Mouse (Mus musculus) mouse trophoblast stem cell (cell line): ENCODE measurements around the gene Stk11.
"Not testable (repeated sequence)": the region's sequence is repeated elsewhere in the genome, so short reads cannot be mapped to it uniquely, and the experiment has no call there.

Experiments
- in situ Hi-C, 2 experiments: fragments of 300-500 bp; cut with MseI, MboI; formaldehyde crosslinking; loops; 2 replicates in 1 of 2; 3 replicates in 1 of 2; pipeline ENCODE4 v1.15.1; 2025

The Stk11 gene

DNA sequence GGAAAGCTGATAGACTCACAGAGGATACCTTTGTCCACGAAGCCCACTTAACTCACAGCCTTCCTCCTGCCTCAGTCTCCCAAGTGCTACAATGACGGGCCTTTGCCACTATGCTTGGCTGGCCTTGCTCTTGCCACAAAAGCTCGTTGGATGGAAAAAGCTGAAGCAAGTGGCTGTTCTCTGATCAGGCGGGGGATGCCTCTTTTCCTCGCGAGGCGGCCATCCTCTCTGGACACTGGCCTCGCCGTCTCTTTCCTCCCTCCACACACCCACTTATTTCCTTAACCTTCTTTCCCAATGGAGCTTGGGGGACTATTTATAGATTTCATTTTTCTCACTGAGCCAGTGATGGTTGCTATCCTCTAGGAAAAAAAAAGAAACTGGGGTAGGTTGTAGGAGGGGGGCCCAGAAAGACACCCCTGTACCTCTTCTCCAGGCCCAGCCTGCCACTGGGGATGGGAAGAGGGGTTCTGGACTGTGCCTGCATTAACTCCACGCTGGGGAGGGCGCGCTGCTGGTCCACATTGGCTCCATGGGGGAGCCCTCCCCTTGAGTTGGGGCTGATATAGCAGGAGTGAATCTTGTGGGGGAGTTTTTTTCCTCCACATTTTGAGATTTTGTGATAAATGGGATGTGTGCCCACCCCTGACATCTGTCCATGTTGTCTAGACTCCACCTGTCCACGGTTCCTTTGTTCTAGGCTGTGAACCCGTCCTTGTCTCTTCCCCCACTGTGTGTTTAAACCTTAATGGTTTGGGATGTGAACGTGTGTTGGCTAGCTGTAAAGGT, 41.7 kb downstream of the Stk11 start:
- in situ Hi-C loops = no loop called here

DNA sequence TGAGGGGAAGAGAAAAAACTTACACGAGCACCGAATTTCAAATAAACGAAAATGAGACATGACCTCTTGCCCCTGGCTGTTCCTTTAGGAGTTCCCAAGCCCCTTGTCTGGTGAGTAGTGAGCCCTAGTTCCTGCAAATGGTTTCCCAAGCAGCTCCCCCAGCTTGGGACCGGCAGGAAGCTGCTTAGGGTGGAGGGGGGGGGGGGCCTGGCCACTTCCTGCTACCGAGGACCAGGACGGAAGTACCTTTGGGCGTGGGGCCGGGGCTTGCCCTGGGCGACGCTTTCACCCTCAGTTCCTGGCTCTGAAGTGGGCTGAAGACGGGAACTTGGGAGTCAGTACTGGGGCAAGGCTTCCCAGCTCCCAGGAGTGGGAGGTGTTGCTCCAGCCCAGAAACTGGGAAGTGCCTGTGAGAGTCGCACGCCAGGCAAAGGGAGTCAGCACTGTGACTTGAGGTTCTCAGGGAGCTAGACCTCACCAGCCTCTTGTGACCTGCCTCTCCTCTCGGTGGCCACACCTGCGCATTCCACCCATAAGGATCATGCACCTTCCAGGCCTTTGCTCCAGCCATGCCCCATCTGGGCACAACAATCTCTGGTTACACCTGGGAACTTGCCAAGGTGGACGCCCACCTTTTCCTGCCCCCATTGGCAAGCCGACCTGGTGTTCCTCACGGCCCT, 42.8 kb downstream of the Stk11 start:
- in situ Hi-C loops = no loop called here

DNA sequence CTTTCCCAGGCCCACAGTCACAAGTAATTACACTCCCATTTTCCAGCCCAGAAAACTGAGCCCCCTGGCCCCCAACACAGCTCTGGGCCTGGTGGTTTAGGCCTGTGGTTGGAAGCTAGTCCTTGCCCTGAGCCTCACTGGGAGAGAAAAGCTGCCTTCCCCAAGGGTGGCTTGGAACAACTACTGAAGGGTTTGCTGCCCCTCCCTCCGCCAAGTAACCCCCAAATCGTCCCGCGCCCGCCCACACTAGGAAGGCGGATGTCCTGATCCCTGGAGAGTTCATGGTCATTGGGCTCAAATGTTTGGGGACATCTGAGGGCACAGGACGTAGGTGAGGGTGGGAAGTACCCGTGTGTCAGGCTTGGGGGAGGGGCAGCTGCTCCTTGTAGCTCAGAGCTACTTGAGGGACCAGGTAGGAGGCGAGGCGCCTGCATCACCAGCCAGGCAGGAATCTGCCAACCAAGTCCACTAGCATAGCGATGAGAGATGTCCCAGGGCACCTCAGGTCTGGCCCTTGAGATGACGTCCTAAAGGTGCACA, 43.5 kb downstream of the Stk11 start:
- in situ Hi-C loops = no loop called here

DNA sequence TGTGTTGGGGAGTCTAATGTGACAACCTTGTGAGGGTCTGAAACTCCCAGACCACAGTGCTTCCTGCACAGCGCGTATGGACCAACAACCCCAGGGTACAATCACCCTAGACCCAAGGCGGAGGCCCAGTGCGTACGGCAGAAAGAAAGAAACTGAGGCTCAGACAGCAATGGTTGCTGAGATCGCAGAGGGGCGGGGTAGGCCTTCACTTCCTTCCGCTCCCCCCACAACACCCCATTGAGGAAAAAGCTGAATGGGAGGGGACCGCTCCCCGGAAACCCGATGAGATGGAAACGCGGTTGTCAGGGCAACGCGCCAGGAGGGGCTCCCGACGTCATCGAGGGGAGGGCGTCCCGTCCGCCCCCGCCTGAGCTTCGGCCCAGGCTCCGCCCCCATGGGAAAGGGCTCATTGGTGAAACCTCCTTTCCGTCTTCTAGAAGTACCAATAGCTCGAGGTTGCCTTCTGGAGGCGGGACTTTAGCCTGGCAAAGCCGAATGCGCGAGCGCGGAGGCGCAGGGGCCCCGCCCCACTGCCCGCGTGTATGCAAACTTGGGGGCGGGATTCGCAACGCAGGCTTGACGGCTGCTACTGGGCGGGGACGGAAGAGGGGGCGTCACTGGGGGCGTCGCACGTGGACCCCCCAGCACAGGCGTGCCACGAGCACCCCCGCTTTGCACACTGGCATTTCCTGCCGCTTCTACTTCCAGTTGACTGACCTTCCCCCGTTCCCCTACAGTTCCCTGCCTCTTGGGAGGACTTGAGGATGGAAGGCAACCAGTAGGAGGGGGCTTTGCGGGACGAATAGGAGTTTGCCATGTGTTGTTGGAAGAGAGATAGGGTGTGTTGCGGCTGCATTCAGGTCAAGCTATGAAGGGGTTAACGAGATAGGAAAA, 44.2 kb downstream of the Stk11 start:
- in situ Hi-C loops = no loop called here

DNA sequence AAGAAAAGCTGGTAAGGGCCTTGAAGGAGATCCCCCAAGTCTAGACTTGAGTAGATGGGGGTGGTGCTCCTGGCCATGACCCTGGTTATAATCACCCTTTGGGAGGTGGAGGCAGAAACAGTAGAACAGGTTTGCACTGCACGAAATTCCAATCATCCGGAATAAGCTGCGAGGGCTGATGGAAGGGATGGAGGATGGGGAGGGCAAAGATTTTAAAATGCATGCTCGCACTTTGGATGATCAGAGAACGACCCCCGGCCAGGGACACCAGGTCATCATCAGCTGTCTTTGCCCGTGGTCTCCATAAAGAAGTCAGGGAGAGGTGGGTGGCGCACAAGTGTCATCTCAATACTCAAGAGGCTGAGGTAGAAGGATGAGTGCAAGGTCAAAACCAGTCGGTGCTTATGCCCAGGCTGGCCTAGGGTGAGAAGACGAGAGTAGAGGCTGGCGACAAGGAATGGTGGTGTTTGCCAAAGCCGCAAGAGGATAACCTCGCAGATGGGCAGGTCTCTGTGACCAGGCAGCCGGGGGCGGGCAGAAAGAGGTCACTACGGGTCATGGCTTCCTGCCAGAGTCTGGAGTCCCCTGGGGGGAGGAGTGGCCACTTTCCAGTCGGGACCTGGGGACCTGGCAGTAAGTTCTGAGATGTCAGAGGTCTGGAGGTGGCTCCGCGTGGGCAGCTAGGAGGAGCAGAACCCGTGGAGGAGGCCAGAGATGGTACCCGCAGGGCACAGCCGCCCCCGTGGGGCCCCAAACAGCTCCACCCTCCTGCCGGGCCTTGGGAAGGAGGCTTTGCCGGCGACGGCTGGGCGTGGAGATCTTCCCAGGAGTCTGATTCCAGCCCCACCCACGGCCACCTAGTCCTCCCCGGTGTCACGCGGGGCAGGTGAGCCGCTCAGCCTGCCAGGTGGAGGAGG, 45.1 kb downstream of the Stk11 start:
- in situ Hi-C loops = no loop called here

DNA sequence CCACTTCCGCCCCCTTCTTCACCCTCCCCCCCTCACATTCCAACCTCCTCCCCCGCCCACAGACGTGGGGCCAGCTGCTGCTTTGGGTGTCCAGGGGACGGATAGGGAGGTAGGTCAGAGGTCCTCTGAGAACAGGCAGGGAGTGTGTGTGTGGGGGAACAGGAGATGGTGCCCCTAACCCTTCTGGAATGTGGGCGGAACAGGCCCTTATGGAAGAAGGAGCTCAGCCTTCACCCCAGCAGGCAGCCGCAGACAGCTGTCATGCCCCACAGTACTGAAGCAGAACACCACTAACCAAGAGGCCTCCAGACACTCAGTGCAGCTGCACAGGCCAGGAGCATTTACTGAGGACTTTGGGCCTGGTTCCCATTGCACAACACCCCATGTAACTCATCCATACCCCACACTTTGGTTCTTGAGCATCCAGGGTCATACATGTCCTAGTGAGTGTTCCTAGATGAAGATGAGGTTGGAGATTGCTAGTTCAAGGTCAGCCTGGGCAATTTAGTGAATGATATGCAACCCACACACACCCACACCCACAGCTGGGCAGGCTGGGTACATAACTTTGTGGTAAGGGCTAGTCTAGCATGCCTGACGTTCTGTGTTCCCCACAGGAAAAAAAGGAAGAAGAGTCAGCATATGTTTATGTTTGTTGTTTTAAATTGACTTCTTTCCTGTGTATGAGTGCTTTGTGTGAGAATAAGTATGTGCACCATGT, 46.1 kb downstream of the Stk11 start:
- in situ Hi-C loops = no loop called here

DNA sequence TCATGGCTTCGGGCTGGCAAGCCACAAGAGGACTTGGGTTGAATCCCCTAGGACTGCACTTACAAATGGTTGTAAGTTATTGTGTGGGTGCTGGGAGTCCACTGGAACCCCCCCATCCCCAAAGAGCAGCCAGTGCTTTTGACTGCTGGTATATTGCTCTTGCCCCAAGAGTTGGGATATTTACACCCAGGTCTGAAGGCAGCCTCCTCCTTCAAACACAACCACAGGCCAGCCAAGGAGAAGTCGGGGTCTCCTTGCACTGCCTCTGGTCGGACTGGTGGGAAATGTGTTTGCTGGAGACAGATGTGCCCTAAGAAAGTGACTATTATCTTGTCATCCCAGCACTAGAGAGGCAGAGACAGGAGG, 46.6 kb downstream of the Stk11 start:
- in situ Hi-C loops = no loop called here

DNA sequence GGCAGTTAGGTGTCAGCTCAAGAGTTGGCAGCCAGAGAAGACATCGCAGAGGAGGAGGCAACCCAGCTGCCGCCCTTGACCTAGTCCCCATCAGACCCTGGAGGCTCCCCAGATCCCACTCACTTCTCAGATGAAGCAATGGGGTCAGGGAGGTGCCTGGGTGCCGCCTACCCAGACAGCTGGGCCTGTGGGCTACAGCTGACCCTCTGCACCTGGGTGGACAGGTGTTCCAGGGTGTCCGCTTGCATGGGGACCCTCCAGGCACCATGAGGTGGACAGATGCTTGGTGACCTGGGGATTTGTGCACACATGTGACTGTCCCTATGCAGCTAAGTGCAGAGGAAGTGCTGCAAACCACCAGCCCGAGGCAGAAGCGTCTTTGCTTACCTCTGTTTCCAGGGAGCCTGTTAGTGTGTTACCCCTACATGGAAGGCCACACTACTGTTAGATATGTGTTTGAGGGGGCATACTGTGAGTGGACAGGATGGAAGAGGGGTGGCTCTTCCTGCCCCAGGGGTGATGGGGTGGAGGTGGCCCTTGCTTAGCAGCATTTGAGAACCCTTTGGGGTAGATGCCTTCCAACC, 47.2 kb downstream of the Stk11 start:
- in situ Hi-C loops = no loop called here

DNA sequence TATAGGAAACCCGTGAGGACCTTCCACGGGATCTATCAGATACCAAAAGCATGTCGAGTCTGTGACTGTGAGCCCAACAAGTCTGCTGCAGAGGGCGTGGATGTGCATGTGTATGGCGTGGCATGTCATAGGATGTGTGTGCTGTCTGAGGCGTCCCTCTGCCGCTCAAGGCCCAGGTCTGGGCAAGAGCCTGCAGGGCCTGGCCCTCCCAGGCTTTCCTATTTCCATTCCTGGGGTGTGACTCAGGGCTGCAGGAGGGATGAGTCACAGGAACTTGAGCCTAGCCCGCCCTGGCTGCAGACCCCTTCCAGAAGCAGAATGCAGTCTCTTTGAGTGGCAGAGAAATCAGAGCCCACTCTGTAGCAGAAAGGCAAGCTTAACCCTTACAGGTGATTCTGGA, 48.1 kb downstream of the Stk11 start:
- in situ Hi-C loops = no loop called here

DNA sequence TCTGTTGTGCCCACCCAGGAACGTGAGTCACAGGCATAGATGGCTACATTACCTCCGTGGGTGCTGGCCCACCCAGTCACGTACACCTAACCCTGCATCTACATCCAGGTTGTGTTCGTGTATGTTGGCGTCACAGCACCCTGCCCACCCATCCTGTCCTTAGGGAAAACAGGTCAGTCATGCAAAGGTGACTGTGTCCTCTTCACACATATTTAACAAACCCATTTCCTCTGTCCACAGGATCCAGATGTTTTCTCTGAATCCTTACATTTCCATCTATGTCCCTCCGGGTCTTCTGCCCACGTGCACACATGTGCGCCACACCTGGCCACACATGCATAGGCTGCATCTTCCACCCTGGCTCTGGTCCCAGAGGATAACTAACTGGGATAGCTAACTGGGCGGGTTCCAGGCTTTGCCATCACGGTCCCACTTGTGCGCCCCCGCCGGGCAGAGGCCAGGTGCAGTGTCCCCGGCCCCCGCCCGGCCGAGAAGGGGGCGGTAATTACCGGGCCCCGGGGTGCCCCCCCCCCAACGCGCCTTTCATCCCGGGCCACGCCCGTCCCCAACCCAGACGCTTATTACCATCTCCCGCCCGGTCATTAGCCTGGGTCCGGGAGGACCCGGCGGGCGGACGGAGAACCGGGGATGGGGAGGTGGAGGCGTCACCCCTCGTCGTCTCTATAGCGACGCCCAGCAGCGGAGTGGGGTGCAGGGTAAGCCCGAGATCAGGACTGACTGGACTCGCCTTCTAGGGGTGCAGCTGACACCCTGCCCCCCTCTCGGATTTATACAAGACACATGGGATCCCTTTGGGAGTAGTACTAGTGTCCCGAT, 48.8 kb downstream of the Stk11 start:
- in situ Hi-C loops = no loop called here

DNA sequence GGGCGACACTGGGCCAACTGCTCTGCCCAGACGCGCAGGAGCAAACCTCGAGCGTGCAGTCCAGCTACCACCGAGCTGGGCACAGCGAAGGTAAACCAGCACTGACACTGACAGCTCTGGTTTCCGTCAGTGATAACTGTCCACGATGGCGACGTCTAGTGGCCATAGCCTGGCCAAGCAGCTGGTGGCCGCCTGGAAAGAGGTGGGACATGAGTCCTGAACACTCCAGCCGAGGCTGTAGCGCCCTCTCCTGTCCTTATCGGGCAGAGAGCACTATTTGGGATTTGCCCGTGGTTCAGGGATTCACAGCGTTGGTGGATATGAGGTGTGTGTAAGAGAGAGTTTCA, 49.4 kb downstream of the Stk11 start:
- in situ Hi-C loops = no loop called here

DNA sequence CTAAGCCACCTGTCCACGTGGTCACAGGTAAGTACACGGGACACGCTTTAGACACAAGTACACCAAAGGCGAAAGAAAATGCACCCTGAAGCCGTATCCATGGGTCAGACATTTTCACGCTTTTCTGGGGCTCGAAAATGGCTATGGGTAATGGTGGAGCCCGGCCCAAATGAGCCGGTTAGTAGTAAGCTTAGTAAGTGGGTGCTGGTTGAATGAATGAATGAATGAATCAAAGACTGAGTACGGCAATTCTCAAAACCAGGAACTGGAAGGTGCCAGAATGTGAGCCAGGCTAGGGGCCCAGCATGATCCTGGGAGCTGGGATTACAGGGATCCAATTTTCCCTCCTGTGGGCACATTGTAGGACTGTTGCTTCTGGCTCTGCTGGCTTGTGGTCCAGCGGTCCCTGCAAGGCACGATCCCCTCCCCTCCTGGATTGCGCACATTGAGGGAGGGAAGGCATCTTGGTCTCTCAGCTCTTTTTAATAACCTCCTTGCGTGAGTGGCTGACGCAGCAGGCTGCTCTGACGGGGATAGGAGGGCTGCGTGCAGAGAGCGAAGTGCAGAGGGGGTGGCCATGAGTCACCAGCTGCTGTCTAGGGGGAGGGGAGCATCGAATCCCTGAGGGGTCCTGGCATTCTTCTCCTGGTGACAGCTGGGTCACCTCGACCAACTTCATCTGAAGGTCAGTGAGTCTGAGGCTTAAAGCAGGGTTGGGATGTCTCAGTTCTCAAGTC, 50.0 kb downstream of the Stk11 start, which contains the start of gene Cirbp:
Gene Cirbp, plus strand, starts transcription at position 594 of the 737 bp plus-strand sequence.
- in situ Hi-C loops = no loop called here

DNA sequence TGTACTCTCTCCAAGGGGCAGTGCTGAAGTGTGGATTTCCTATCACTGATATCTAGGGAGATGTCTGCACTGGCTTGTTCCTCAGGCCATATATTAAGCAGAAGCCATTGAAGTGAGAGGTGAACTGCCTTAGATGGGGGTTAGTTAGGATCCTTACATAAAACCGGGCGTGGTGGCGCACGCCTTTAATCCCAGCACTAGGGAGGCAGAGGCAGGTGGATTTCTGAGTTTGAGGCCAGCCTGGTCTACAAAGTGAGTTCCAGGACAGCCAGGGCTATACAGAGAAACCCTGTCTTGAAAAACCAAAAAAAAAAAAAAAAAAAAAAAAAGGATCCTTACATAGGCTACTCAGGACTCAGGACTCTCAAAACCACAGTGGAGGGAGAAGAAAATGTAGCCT, 50.5 kb downstream of the Stk11 start:
- in situ Hi-C loops = not testable (repeated sequence)

DNA sequence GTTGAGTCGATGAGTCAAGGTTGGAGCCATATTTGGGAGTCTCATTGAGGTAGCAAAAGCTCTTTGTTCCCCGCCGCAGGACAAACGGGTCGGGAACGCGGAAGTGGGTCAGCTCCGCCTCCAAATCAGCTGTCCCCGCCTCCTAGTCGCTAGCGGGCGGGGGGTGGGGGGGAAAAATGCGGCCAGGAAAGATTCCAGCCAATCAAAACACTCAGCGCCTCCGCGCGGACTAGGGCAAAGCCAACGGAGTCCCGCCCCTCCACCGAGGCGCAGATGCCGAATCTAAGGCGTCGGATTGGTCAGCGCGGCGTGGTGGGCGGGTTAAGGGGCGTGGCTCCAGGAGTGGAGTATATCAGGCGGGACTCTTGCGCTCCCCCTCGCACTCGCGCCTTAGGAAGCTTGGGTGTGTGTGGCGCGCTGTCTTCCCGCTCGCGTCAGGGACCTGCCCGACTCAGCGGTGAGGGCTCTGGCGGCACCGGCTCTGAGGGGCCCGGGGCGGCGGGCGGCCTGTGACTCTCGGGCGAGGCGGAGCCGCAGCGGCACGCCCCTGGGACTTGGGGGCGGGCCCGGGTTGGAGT, 51.9 kb downstream of the Stk11 start:
- in situ Hi-C loops = no loop called here

DNA sequence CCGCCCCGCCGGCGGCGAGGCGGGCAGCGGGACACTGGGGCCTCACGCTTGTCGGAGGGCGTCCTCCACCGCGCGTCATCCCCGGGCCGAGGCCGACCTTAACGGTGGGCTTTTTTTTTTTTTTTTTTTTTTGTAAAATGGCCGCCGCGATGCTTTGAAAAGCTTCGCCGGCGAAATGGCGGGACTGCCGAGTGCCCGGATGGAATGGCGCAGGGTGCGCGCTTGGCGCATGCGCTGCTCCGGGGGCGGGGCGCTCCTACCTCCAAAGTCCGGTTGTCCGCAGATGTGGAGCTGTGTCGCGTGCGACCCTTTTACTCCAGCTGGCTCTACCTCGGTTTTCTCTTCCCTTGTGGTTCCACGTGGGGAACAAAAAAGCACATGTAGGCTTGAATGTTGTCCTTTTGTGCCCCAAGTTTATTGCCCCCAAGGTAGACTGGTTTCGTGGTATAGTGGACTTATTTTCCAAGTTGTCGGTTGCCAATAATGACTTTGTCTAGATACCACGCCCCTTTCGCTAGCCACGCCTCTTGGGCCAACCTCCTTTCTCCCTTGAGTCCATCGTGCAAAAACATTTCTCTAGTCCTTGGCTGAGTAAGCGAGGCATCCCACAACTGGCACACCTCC, 52.5 kb downstream of the Stk11 start:
- in situ Hi-C loops = no loop called here

DNA sequence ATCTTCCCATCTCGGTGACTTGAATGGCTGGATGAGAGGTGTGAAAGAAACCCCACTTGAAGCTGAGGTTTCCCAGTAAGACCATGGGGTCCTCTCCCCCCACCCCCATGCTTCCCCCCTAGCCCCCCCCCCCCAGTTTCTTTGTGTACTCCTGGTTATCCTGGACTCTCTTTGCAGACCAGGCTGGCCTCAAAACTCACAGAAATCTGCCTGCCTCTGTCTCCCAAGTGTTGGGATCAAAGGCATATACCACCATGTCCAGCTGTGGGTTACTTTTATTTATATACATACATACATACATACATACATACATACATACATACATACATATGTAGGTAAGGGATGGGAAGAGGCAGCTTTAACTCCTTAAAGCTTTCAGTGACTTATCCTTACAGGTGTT, 53.5 kb downstream of the Stk11 start:
- in situ Hi-C loops = no loop called here

DNA sequence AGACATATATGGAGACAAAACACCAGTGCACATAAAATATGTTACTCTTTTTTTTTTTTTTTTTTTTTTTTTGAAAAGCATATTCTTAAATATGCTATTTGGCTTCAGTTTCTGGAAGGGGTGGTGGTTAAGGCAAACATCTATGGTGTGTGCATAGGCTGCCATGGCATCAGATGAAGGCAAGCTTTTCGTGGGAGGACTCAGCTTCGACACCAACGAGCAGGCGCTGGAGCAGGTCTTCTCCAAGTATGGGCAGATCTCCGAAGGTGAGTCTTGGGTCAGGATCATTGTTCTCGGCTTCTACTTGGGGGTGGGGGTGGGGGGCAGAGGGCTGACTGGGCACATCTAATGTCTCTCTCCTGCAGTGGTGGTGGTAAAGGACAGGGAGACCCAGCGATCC, 54.0 kb downstream of the Stk11 start:
- in situ Hi-C loops = no loop called here

DNA sequence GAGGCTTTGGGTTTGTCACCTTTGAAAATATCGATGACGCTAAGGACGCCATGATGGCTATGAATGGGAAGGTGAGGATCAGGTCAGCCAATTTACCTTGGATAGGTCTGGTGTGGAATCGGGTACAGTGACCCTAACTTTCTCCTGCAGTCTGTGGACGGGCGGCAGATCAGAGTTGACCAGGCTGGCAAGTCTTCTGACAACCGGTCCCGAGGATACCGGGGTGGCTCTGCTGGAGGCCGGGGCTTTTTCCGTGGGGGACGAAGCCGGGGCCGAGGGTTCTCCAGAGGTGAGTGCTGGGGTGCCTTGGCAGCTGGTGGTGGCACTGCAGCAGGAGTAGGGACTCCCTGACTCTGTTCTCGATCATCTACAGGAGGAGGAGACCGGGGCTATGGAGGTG, 54.4 kb downstream of the Stk11 start:
- in situ Hi-C loops = no loop called here
